Mouse (Mus musculus): Measurements from ENCODE around the gene Cep112. TPM values are rescaled to one million over a fixed set of nuclear protein-coding genes. Genes with fewer than 3 reads are reported as not detected.
A peak's percentile ranks its signal among the peaks of the same experiment; 100 is the strongest.
"Not testable (repeated sequence)": the region's sequence is repeated elsewhere in the genome, so short reads cannot be mapped to it uniquely, and the experiment has no call there.

Cep112 gene
- total RNA-seq, 2 experiments from 2014 or later, result 0.12 TPM; not detected in 1

DNA sequence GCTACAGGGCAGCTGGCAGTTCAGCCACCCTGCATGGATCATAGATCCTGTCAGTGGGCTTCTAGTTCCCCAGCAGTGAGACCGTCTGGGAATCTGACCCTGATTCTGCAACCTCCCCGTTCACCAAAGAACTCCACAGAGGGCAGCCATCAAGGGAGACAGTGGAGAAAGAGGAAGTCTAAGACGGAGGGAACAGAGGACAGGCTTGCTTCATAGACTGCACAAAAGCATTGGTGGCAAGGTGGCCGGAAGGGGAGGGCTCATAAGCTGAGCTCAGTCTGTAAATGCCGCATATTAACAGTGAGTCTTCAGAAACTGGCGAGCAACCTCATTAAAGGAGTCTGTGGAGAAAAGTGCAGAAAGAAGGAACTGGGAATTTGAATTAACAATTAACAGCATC, 437.4 kb downstream of the Cep112 start:
- ATAC-seq (replicated peaks; ENCODE audit: poor library complexity), result peak; percentile 58

DNA sequence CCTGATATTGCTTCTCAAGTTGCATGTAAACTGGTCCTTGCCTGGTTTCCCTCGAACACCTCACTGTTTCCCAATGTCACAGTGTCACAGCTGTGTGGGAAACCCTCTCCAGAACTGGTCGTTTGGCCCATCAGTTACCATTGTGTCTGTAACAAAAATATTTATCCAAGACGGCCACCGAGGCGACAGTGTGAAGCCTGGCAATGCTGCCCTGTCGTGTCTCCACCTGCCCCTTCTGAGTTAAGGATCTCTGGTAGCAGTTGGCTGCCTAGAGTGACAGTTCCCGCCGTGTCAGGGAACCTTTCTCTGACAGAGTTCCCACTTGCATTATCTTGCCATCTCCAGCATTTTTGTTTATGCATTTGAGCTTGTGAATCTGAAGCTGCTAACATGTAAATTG, 440.8 kb downstream of the Cep112 start:
- ATAC-seq (replicated peaks; ENCODE audit: poor library complexity), result no peak

DNA sequence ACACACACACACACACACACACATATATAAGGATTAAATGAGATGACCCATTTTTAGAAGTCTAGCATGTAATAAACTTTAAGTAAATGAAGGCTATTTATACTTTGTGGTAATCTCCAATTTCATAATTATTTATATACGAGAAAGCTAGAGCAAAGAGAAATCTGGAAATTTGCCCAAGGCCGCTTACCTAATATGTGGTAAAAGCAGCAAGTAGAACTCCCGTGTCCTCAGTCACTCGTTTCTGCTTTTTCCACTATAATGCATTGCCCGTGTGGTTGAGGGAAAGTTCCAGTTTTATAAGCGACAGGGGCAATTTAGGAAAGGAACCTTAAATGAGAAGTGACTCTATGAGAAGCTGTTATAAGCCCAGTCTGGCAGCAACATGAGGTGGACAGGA, 442.5 kb downstream of the Cep112 start:
- ATAC-seq (replicated peaks; ENCODE audit: poor library complexity), result peak; percentile 65; the same call in 1 of the 2 replicates

DNA sequence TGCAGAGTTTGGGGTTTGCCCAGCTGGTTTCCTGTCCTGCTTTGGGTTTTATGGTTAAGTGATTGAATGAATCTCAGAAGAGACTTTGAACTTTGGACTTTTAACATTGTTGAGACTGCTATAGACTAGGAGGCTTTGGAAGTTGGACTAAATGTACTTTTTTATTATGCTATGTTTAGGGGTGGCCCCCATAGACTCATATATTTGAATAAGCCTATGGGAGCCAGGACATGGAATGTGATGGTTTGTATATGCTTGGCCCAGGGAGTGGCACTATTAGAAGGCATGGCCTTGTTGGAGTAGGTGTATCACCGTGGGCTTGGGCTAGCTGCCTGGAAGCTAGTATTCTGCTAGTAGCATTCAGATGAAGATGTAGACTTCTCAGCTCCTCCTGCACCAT, 446.3 kb downstream of the Cep112 start:
- ATAC-seq (replicated peaks; ENCODE audit: poor library complexity), result not testable (repeated sequence)

DNA sequence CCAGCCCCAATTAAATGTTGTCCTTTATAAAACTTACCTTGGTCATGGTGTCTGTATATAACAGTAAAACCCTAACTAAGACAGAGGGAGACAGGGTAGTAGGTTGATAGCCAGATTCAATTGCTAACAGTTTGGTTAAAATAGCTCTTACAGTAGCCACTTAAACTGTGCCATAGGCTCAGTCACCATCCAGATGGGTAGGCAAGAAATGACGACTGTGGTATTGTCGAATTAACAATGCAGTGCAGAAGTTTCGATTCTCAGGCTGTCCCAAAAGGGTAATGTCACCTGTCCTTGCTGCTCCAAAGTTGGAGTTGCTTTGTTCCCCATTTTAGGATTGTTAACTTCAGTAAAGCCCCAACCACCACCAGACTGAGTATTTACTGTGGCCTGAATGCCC, 446.8 kb downstream of the Cep112 start:
- no peak for ATAC-seq (replicated peaks; ENCODE audit: poor library complexity)

DNA sequence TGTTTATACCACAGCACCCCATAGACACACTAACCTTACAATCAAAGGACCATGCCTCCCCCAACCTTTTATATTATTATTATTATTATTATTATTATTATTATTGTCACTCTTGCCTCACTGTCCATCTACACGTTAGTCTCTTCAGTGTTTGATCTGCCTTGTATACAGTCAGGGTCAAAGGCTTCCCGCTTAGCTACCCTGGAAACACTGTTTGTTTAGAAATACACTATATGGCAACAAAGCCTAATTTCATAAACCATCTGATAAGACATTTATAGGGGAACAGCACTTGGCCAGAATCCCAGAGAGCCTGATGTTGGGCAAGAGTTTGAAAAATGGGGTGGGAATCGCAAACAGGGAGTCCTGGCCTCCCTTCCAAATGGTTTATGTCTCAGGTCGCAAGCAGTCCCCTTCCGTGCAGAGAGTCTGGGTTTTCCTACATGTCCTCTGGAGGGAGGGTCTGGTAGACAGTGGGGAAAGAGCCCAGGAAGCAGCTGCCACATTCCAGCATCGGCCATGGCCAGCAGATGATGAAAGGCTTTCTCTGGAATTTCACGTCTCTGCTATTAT, 451.7 kb downstream of the Cep112 start:
- no peak for ATAC-seq (replicated peaks; ENCODE audit: poor library complexity)

DNA sequence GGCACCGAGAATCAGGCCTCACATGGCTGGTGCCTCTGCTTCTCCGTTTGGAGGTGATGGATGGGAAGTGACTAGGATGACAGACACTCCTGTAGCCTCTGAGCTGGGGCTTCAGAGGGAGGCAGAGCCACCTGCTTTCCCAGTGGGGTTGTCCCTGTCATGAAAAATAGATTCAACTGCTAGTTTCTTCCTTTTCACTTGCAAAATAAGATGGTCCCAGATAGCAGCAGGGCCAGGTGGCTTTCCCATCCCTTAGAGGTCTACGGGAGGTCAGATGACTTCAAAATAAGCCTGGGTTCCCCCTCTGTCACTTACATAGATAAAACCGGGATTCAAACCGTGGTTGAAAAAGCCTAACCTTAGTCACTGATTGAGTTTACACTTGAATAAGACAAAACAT, 452.5 kb downstream of the Cep112 start:
- ATAC-seq (replicated peaks; ENCODE audit: poor library complexity), result no peak

DNA sequence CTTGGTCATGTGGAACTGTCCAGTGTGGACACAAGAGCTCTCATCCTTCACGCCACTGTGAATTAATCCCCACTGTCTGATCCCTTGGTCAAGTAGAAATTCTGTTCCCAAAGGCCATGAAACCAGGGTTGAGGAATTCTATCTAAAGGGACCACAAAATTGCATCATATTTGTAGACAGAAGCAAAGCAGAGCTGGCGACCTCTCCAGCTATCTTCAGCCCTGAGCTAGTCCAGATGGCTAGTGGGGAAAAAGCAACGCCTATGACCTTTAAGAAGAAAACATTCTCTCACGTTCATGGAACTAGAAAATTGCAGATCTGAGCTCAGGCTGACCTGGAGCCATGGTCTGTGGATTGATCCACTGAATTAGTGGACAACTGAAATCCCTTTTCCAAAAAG, 455.6 kb downstream of the Cep112 start:
- ATAC-seq (replicated peaks; ENCODE audit: poor library complexity), result no peak

DNA sequence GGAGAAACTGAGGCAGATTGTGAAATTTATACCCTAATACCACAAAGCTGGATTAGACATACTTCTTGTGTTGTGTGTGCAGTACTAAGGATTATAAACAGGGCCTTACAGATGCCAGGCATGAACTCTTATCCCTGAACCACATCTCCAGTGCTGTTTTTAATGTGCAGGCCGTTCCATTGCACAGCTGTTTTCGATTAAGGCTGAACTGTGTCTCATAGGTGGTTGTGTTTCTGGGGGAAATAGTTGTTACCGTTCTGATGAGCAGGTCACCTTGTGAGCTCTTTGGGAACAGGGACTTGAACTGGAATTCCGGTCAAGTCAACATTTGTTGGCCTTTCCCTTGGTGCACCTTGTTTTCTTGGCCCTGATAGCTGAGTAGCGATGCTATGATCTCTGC, 456.7 kb downstream of the Cep112 start:
- ATAC-seq (replicated peaks; ENCODE audit: poor library complexity), result no peak

DNA sequence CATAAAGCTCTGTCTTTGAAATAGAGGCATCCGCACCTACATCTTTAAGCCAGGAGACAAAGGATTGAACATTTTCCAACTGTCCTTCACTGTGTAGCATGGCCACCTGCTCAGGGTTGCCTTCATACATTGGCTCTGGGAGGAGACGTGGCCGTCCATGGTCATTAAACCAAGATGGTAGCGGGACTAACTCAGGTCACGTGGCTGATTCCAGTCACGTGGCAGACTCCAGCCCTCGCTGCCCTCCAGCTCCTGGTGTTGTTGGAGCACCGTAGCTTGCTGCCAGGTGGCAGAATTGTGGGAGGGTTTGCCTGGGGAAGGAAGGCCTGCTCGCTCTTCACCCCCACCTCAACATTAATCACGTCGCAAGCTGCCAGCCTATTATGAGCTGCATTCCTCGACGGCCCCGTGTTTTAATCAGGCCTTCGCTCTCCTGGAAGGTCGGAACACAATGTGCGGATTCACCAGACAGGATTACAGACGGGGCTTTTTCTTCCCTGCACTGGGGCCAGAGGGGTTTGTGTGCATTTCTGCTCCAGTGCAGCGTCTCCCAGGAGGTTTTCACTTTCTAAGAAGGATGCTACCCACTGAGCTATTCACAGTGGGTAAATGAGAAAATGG, 460.4 kb downstream of the Cep112 start:
- no peak for ATAC-seq (replicated peaks; ENCODE audit: poor library complexity)

DNA sequence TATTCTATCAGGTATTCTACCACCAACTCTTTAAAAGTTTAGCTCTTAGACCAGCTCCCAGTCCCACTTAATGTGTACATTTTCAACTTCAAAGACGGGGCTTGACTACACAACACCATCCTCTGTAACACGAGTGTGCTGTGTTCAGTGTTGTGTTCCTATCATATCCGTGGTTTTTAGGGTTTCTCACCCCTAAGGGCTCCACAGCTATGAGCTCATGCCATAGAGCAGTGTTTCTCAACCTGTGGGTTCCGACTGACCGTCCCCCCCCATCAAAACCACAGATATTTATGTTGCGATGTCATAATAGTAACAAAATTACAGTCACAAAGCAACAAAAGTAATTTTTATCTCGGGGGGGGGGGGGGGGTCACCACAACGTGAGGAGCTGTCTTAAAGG, 461.1 kb downstream of the Cep112 start:
- 0 out of 2 replicates have a peak, but pooled peaks have one; percentile 42 for ATAC-seq (replicated peaks; ENCODE audit: poor library complexity)

DNA sequence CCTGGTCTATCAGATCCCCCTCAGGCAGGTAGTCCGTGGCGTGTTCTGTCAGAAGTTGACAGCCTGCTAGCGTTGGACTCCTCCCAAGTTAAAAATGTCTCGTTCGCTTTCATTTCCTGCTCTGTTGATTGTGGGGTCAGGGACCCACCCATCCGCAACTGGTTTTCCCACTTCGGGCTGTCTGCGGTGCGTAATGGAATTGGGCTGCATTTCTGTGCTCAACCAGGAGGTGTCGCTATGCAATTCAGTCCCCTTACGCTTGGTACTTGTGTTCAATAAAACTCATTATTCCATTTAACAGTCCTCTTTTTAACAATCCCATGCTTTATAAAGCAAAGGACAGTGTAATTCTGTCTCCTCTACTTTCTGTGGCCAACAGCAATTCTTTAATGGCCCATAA, 464.1 kb downstream of the Cep112 start:
- ATAC-seq (replicated peaks; ENCODE audit: poor library complexity), result no peak; the same call in 1 of the 2 replicates

DNA sequence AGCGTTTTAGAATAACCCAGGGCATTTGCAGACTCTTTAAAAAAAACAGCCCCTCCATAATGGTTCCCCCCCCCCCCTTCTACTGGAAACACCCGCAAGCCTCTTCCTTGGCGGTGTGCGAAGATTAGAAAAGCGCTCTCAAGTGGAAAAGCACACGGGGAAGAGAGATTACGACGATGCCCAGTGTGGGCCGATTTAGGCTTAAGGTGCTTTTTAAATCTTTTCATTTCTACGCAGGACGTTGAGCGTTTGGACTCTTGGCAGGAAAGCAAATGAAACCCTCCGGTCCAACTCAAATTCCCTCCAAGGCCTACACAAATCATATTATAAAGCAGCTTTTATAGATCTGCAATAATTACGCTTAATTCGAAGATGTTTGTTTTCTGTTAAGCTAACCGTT, 465.6 kb downstream of the Cep112 start:
- ATAC-seq (replicated peaks; ENCODE audit: poor library complexity), result no peak

DNA sequence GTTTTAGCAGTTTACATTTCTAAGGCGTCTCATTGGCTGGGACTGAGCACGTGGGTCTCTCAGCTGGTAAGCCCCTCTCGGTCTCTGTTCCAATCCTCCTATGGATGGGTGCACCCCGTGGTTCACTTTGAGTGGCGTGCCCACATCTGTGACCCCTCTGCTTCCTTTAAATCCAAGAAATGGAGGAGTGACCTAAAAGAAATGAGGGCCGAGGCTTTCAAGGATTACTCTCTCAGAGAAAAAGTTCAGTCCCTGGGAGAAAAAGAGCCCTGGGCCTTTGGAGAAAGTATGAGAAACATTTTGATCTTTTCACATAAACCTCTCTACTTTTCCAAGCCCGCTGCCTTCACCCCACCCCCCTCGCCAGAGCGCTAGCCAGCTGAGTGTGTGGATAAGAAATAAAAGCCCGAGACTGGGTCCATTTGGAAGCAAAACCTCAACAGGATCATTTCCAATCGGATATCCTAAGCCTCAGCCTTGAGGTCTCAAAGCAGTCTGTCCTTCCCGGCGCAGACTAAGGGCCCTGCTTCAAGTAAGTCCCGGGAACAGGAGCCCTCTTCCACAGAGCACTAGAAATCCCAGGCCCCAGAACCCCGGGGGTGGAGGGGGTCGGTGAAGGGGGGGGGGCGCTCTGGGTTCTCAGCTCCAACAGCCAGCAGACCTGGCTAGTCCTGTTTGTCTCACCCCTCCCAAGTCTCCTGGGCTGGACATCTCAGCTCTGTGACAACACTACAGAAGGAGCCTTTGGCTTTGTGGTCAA, 466.3 kb downstream of the Cep112 start:
- no peak for ATAC-seq (replicated peaks; ENCODE audit: poor library complexity)

DNA sequence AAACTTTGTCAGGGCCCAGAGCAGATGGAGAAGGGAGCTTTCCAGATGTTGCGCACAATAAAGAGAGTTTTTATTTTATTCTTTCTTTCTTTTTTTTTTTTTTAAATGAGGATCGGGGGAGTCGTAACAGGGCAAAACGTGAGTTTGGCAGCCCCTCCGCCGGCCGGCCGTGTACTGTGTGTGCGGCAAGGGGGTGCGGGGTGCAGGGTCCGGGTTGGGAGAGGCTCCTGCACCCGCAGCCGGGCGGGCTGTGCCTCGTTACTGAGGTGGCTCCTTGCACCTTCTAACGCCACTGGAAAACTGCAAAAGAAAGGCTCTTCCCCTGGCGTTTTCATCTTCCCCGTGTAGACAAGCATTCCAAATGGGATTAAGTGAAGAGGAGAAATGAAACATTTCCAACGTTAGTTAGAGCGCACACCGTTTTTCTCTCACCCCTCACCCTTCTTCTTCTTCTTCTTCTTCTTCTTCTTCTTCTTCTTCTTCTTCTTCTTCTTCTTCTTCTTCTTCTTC, 466.9 kb downstream of the Cep112 start:
- ATAC-seq (replicated peaks; ENCODE audit: poor library complexity), result no peak

DNA sequence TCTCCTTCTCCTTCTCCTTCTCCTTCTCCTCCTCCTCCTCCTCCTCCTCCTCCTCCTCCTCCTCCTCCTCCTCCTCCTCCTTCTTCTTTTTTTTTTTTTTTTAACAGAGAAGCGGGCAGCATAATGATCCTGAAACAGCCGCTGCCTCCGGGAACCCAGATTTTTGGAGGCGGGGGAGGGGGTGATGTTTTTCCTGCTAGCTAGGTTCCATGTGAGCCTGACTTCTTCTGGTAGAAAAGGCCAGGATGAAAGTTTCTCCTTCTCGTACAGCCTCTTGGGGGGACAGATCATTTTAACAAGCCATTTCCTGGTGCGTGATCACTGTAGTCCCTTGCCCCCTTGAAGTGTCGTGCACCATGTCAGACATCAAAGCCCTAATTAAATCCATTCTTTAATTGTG, 467.4 kb downstream of the Cep112 start:
- ATAC-seq (replicated peaks; ENCODE audit: poor library complexity), result no peak

DNA sequence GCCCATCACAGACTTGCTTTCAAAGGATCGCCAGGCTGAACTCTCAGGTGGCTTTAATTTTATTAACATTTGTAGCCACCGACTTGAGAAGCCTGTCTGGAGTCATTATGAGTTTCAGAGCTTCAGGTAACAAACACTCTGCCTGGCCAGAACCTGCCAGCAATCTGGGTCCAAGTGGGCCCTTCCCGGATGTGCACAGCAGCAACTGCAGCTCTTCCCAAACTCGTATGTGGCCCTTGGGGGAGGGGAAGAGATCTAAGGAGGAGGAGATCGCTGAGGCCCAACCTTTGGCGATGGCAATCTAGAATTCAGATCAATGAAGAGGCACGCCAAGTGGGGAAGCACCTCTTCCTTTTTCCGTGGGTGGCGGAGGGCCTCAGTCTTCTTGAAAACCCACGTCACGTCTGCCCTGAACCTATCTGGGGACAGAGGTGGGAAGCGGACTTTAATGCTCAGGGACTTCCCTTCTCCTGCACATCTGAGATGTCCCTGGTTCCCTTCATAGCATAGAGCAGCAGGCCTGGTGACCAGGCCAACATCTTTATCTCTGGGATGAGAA, 468.3 kb downstream of the Cep112 start:
- ATAC-seq (replicated peaks; ENCODE audit: poor library complexity), result no peak

DNA sequence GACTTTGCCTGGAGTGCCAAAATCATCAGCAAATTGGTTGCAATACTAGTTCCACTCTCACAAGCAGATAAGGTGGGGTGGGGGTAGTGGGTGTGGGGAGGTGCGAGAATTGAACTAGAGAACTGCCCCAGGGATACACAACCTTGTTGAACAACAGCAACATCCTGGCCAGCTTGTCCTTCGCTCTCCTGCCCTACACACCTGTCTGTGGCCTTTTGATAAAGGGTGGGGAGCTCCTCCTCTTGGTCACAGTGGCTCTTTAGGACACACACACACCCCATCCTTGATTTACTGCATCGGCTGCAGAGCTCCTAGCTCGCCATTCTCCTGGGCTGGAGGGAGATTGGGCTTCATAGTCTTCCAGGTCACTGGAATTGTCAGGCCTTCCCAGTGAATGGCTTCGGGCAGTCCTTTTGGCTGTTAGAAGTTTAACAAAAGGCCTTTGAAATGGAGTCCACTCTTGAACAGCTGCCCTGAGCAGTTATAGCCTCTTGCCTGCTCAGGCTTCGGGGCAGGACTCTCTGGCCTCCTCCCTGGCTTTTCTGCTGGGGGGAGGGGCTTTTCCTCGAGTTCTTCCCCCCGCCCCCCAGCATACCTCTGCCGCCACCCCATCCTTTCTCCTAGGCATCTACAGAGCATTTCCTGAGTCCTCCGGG, 469.0 kb downstream of the Cep112 start:
- no peak for ATAC-seq (replicated peaks; ENCODE audit: poor library complexity)

DNA sequence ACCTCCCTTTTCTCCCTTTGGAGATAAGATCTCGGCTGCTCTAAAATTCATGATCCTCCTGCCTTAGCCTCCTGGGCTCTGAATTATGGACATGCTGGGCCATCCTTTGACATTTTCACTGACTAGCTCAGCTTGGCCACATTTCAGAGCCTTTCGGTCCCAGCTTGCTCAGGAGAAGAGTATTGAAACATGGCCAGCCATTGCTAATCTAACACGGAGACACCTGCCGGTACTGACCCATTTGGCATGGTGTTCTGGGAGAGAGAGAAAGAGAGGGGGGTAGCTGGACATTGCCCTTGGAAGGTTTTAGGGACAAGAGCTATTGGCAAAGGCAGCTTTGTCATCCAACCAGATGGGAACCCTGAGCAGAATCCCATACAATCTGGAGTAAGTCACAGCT, 472.0 kb downstream of the Cep112 start:
- ATAC-seq (replicated peaks; ENCODE audit: poor library complexity), result no peak

DNA sequence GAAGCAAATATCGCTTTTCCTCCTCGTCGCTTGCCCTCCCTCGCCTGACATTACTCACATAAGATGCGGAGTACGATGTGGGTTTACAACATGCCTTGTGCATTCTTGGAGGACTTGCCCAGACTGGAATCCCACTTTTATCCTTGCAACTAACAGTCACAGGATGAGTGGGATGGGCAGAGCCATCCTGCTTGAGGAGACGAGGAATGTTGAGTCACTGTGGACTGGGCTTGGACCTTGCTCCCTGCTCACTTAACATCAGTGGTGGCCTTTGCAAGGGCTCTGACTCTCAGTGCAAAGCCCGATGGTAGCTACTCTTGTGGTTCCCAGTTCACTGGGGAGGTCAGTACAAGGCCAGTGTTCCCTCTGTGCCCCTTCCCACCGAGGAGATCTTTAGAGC, 473.1 kb downstream of the Cep112 start:
- no peak for ATAC-seq (replicated peaks; ENCODE audit: poor library complexity)

DNA sequence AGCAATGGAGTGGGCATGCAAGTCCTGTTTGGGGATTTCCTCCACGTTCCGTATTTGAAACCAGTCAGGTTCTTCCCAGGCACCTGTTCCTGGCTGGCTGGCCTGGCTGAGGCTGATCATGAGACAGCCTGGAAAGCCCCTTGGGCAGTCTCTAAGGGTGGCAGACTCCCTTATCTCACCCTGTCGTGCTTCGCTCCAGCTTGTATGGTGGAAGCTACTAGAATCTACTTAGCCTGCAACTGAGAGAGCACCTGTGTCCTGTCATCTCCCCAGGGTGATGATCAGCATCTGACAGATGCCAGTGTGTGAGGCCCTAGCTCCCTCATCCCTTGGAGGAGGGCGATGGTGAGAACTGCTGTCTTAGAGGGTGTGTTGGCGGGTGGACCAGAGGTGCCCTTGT, 473.5 kb downstream of the Cep112 start:
- no peak for ATAC-seq (replicated peaks; ENCODE audit: poor library complexity)
